Mouse (Mus musculus) ES-E14 (cell line): ENCODE data around the gene Usp10. TPM values are rescaled to one million over a fixed set of nuclear protein-coding genes. Genes with fewer than 3 reads are reported as not detected.

Source experiments
- DNase-seq: peaks from one replicate; pipeline ENCODE4 v3.0.0-alpha.2; 2013; ENCODE audit warnings: low read depth, low spot score
- H3K27ac ChIP-seq: 2 replicates; pipeline ENCODE4 v1.5.1; 2012; ENCODE audit warnings: low read depth, mild to moderate bottlenecking, low read length, moderate library complexity, mixed read lengths; ENCODE audit not compliant: poor library complexity, insufficient read depth, severe bottlenecking
- H3K36me3 ChIP-seq: 2 replicates; pipeline ENCODE4 v1.6.1; 2012; ENCODE audit warnings: mild to moderate bottlenecking, low read length, moderate library complexity, mixed read lengths; ENCODE audit not compliant: control insufficient read depth, poor library complexity, insufficient read depth, severe bottlenecking
- H3K4me1 ChIP-seq, 2 experiments: fragments of 150-350 bp in 1 of 2; sonication (generic) in 1 of 2; 2 replicates each; pipeline ENCODE4 v1.6.1; 2012; ENCODE audit warnings: low read length in 2 of 2, mild to moderate bottlenecking in 1 of 2, mixed read lengths in 1 of 2; ENCODE audit not compliant: control insufficient read depth in 2 of 2, insufficient read depth in 2 of 2, poor library complexity in 1 of 2
- H3K4me3 ChIP-seq, 2 experiments: fragments of 150-350 bp in 1 of 2; sonication (generic) in 1 of 2; 2 replicates each; pipeline ENCODE4 v1.5.1; 2012; ENCODE audit warnings: low read length in 2 of 2, low read depth in 1 of 2, mild to moderate bottlenecking in 1 of 2, mixed read lengths in 1 of 2; ENCODE audit not compliant: insufficient read depth in 1 of 2, poor library complexity in 1 of 2, severe bottlenecking in 1 of 2
- H3K9ac ChIP-seq: 2 replicates; pipeline ENCODE4 v1.6.1; 2012; ENCODE audit warnings: low read depth, mild to moderate bottlenecking, low read length, mixed read lengths; ENCODE audit not compliant: poor library complexity, insufficient read depth, severe bottlenecking
- H3K9me3 ChIP-seq: fragments of 150-350 bp; sonication (generic); 2 replicates; pipeline ENCODE4 v1.6.1; 2012; ENCODE audit warnings: low read depth, mild to moderate bottlenecking, low read length; ENCODE audit not compliant: control insufficient read depth, insufficient read depth
- CHD2 ChIP-seq: IDR thresholded peaks from 2 replicates; pipeline ENCODE4 v1.6.1; 2014; ENCODE audit warnings: mild to moderate bottlenecking, low read depth, low read length, inconsistent platforms
- HCFC1 ChIP-seq: IDR thresholded peaks from 2 replicates; pipeline ENCODE4 v1.6.1; 2012; ENCODE audit warnings: low read length, inconsistent platforms, borderline replicate concordance; ENCODE audit not compliant: insufficient read depth
- MAFK ChIP-seq: IDR thresholded peaks from 2 replicates; pipeline ENCODE4 v1.6.1; 2014; ENCODE audit warnings: mild to moderate bottlenecking, low read depth, low read length, inconsistent platforms; ENCODE audit not compliant: insufficient read depth
- ZC3H11A ChIP-seq: IDR thresholded peaks from 2 replicates; pipeline ENCODE4 v1.6.1; 2012; ENCODE audit warnings: low read depth, mild to moderate bottlenecking, inconsistent platforms, low read length, borderline replicate concordance
- ZNF384 ChIP-seq: IDR thresholded peaks from 2 replicates; pipeline ENCODE4 v1.6.1; 2012; ENCODE audit warnings: low read depth, low read length, inconsistent platforms
- in situ Hi-C, 2 experiments: fragments of 600-800 bp; cut with MboI; formaldehyde crosslinking; loops; one replicate each; pipeline ENCODE4 v1.15.1; 2025; ENCODE audit warnings: low sequenced_read_pairs in 2 of 2, inconsistent platforms in 1 of 2; ENCODE audit not compliant: unreplicated experiment in 2 of 2
- total RNA-seq: library from RNA; depleted of rRNA; stranded (reverse); fragments of 300-350 nt; gene quantifications from 2 replicates; pipeline ENCODE4 v1.2.3, GENCODE M21; 2012

Gene Usp10
- total RNA-seq, 1 experiment, result 201 TPM

GRCm38 (mm10) chr8:119869616-119870015 is 40.5 kb upstream of the Usp10 start:
- in situ Hi-C loops, result no loop called here
- TF ChIP-seq ZNF384, result no peak
- no peak for TF ChIP-seq CHD2
- no peak for TF ChIP-seq MAFK
- TF ChIP-seq ZC3H11A, result no peak
- TF ChIP-seq HCFC1, result no peak
- Histone ChIP-seq H3K36me3 (no peaks in the 10 kb centered on the region), H3K4me1 (peaks cover 2 to 6% of the 10 kb centered on the region in 2 experiments; a peak in 1 of 4 replicates), H3K4me3 (peak overlapping the region in 1 of 2 experiments; percentile 36; a peak in 1 of 4 replicates), H3K9me3 (no peaks in the 10 kb centered on the region), H3K27ac (no peak overlapping the region), H3K9ac (no peak overlapping the region)
- peak; percentile 56 for DNase-seq

- Histone ChIP-seq H3K4me3 (no peak overlapping the region), H3K36me3 (no peaks in the 10 kb centered on the region), H3K27ac (no peak overlapping the region), H3K4me1 (peaks cover 2 to 10% of the 10 kb centered on the region in 2 experiments; a peak in 1 of 4 replicates), H3K9me3 (no peaks in the 10 kb centered on the region), H3K9ac (no peak overlapping the region)
- no peak for DNase-seq
- TF ChIP-seq ZC3H11A (no peak), HCFC1 (no peak), CHD2 (no peak), ZNF384 (no peak), MAFK (no peak)
- in situ Hi-C loops, result no loop called here
These were observed 37.0 kb upstream of the Usp10 start for GRCm38 (mm10) chr8:119873181-119873580.

- H3K27ac ChIP-seq, result no peak overlapping the region
- H3K36me3 ChIP-seq, result no peaks in the 10 kb centered on the region
- no peak overlapping the region for H3K4me3 ChIP-seq
- H3K4me1 ChIP-seq, result peaks cover 0 to 5% of the 10 kb centered on the region in 2 experiments; a peak in 1 of 4 replicates
- H3K9ac ChIP-seq, result no peak overlapping the region
- TF ChIP-seq HCFC1 (no peak), ZC3H11A (no peak), MAFK (no peak), ZNF384 (no peak), CHD2 (no peak)
- in situ Hi-C loops, result no loop called here
- no peak for DNase-seq
- H3K9me3 ChIP-seq, result no peaks in the 10 kb centered on the region
These were observed 28.9 kb upstream of the Usp10 start for GRCm38 (mm10) chr8:119881301-119881700.

GRCm38 (mm10) chr8:119881917-119882316 is 28.2 kb upstream of the Usp10 start:
- H3K9me3 ChIP-seq, result no peaks in the 10 kb centered on the region
- peaks cover 0 to 2% of the 10 kb centered on the region in 2 experiments; a peak in 1 of 4 replicates for H3K4me1 ChIP-seq
- no peak overlapping the region for H3K27ac ChIP-seq
- H3K4me3 ChIP-seq, result no peak overlapping the region
- in situ Hi-C loops, result no loop called here
- DNase-seq, result no peak
- H3K9ac ChIP-seq, result no peak overlapping the region
- TF ChIP-seq HCFC1 (no peak), ZNF384 (no peak), MAFK (no peak), CHD2 (no peak), ZC3H11A (no peak)
- H3K36me3 ChIP-seq, result no peaks in the 10 kb centered on the region

- no peaks in the 10 kb centered on the region for H3K9me3 ChIP-seq
- peaks cover 0 to 2% of the 10 kb centered on the region in 2 experiments; a peak in 1 of 4 replicates for H3K4me1 ChIP-seq
- no peak overlapping the region; the same call in 1 of the 2 replicates for H3K27ac ChIP-seq
- in situ Hi-C loops, result no loop called here
- no peak for DNase-seq
- TF ChIP-seq HCFC1, result no peak
- TF ChIP-seq CHD2, result no peak
- TF ChIP-seq ZC3H11A, result no peak
- TF ChIP-seq MAFK, result no peak
- no peak for TF ChIP-seq ZNF384
- H3K36me3 ChIP-seq, result no peaks in the 10 kb centered on the region
- H3K9ac ChIP-seq, result no peak overlapping the region
- no peak overlapping the region for H3K4me3 ChIP-seq
These were observed 26.9 kb upstream of the Usp10 start for GRCm38 (mm10) chr8:119883281-119883680.
